Mouse (Mus musculus) c-Kit-positive CD71-positive TER-119-positive erythroid progenitor cells, embryonic 14.5 days (primary cell): ENCODE data around the gene Acot6.
A peak's percentile ranks its signal among the peaks of the same experiment; 100 is the strongest.

Experiments
- DNase-seq: peaks from one replicate; pipeline ENCODE4 v3.0.0-alpha.2; 2013; ENCODE audit warnings: low spot score

Gene Acot6

DNA sequence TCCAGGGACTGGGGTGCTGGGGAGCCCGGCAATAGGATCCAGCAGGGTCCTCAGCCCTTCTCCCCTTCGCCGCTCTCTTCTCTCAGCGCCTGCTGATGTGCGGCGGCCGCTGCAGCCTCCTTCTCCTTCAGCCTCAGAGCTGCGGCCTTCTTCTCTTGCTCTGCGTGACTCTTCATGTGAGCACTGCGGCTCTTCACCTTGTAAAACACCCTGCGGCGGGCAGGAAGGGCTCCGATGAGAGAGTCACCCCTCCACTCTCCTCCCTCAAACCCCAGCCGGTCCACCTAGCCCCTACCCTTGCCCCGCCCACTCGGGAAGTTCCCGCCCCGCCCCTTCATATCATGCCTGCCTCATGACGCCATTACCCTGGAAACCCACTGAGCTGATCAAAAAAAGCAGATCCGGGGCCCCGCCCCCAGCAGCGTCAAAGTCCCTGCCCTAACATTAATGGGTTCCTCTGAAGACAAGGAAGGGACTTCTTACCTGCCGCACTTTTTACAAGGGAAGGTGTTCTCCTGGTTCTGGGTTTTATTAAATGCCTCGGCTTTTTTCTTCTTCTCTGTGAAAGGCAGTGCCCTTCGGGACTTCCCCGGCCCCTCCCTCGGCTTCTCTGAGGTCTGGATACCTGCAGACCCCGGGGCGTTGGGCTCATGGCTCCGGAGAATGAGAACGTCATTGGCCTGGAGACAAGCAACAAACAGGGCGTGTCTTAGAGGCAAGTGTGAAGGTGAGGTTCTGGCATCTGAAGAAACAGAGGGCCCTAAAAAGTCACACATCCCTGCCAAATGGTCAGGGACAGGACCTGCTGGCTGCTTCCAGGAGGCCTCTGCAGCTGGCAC is 52.1 kb downstream of the Acot6 start:
- peak; percentile 68 for DNase-seq

DNA sequence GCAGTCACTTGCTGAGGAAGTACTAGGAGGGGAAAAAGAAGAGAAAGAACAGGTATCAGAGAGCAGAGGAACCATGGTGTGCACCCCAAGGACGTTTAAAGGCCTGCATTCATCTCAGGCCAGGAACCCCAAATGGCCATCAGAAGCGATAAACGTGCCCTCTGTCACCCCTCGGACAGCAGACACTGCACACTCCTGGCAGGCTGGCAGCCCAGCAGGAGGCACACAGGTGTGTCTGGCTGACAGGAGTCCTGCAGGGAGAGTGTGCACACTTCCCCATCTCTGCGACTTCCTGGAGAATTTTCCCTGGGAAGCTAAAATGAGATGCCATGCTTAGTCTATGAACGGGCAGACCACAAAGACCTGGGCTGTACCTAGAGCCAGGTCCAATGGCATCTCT is 53.0 kb downstream of the Acot6 start:
- no peak for DNase-seq

DNA sequence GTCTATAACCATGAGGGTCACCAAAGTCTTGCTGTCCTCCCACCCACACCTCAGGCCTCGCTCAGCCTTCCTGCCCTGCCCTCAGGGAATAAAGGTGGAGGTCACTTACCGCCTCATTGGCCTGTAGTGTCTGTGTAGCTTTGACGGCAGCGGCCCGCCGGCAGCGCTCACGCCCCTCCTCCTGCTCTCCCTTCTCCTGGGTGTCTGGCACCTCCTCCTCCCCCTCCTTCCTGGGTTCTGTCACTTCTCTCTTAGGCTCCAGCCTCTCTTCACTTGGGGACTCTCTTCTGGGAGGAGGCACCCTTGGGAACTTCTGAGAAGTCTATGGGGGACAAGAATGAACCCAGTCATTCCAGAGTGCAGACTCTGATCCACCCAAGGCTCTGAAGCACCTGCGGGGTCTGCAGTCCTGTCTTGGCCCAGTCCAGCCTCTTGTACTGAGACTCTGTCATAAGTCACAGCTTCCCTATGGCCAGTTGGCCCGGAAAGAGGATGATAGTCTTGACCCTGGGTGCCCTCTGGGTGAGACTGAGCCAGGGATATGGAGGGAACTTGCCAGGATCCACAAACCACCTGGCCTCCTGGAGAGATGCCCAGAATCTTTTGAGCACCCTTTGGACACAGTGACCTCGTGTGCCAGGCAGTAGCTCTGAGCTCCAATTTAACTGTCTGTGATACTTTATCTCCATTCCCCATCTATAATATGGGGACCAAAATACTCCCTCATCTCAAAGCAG is 54.5 kb downstream of the Acot6 start:
- no peak for DNase-seq

DNA sequence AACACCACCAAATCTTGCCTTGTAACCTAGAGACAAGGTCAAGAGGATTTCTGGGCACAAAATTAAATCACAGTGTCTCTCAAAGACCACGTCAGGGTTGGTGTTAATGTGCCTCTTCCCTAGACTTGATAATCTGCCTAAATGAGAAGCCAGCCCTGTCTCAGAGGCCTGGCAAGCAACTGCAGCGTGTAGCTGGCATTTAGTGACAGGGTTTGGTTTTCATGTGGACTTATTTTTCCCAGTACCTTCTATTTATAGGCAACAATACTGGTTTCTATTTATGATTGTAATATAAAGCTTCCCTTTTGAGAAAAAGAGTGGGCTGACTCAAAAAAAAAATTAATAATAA is 55.0 kb downstream of the Acot6 start:
- no peak for DNase-seq

DNA sequence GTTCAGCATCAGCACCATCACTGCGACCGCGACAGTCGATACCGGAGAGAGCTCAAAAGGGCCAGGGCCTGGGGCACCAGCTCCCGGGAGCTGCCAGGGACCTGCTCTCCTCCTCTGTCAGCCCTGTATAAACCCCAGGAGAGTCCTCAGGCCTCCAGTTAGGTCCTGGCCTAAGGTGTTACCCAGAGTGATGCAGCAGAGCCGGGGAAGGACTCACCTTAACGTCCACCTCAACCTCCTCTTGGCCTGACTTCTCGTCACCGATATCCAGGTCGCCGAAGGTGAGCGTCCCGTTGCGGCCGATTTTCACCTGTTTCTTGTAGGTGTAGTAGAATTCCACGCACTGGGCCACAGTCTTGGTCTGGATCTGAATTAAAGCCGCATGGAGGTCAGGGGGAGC is 55.8 kb downstream of the Acot6 start:
- no peak for DNase-seq

DNA sequence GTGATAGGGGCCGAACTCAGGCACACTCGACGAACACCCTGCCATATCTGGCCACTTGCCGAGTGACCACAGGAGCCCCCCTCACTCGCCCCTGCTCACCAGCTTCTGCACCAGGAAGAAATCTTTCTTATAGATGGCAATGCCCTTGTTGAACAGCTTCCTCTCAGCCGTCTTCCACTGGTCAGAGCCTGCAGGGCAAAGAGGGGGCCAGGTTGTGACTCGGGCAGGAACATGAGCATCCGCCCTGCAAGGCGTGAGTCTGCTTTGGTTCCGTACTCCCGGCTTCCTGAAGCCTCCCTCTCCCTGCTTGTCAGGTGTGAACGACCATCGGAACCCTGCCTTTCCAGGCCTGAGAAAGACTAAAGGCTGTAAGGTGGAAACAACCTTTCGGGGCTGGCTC is 57.7 kb downstream of the Acot6 start:
- no peak for DNase-seq

DNA sequence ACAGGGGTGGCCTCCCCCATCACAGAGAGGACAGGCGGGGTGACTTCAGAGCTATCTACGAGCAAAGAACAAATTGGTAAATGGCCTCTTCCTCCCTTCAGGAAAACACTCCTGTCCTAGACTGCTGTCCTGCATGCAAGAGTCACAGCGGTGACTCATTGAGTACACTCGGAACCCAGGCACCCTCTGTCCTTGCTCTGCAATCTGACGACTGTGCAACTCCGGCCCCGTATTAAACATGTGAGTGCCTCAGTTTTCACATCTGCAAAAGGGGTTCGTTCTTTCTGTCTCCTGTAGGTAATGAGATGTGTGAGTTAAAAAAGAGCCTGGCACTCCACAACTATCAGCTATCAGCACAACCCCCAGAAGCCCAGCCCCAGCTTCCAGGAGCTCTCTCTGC is 60.0 kb downstream of the Acot6 start:
- no peak for DNase-seq
